Mouse (Mus musculus): ENCODE data around the gene Olfr1174-ps.

The Olfr1174-ps gene

DNA sequence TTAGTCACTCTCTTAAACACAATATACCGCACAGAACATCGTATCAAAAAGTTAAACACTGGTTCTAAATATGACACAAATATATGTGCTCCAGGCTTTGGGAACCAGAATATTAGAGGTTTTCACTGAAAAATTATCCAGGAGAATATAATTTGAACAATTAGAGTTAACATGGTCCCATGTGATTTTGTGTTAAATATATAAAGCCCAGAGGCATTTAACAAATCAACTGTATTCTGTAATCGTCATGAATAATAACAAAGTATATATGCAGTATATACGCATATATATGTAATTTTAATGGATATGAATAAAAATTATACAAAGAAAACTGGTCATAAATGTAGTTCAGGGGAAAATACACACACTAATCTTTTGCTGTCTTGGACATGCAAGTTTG lies at the start of gene Olfr1174-ps:
Gene Olfr1174-ps (minus strand): TSS at position 101 of the 400 bp plus-strand sequence.
- DNase-seq: no peak

- DNase-seq: no peak
These were observed 41.4 kb upstream of the Olfr1174-ps start for GRCm38 (mm10) chr2:88356304-88356703.

- no peak for DNase-seq
These were observed 31.5 kb upstream of the Olfr1174-ps start, which contains the start of gene Olfr1177-ps for GRCm38 (mm10) chr2:88346392-88346791. TSS of gene Olfr1177-ps (minus strand) at chr2:88346492.

- no peak for DNase-seq
These were observed 21.5 kb upstream of the Olfr1174-ps start, which contains the start of gene Olfr1176 for GRCm38 (mm10) chr2:88336421-88336820. TSS of gene Olfr1176 (plus strand) at chr2:88336721.

GRCm38 (mm10) chr2:88327115-88327514 lies 12.2 kb upstream of the Olfr1174-ps start, which contains the start of gene Olfr1175-ps:
TSS of gene Olfr1175-ps (minus strand) at chr2:88327215.
- no peak for DNase-seq

- no peak for DNase-seq
These were observed 35.2 kb downstream of the Olfr1174-ps start, which contains the start of gene Olfr1173 for GRCm38 (mm10) chr2:88279775-88280174. TSS of gene Olfr1173 (minus strand) at chr2:88279875.
